Mouse (Mus musculus): ENCODE data around the gene Hipk2. TPM values are rescaled to one million over a fixed set of nuclear protein-coding genes. Genes with fewer than 3 reads are reported as not detected.

The Hipk2 gene
- polyA plus RNA-seq, 1 experiment: 16.9 TPM

GRCm38 (mm10) chr6:38760911-38761706 is 114.9 kb downstream of the Hipk2 start:
- Histone ChIP-seq H3K27ac (ENCODE audit: control insufficient read depth, insufficient read depth, low read length) (no peak overlapping the region), H3K4me3 (ENCODE audit: control insufficient read depth, insufficient read depth, low read length) (no peak overlapping the region), H3K4me1 (replicated peaks; ENCODE audit: control insufficient read depth, insufficient read depth, low read length) (no peaks in the 10 kb centered on the region), H3K36me3 (ENCODE audit: control insufficient read depth, insufficient read depth, low read length) (no peaks in the 10 kb centered on the region), H3K27me3 (ENCODE audit: control insufficient read depth, insufficient read depth, low read length) (no peaks in the 10 kb centered on the region; the same call in 1 of the 2 replicates)
- no peak for TF ChIP-seq POLR2A (IDR thresholded peaks at IDR 0.05; ENCODE audit: control insufficient read depth, extremely low read depth, insufficient read depth, low read length, poor library complexity)
- TF ChIP-seq CTCF (IDR thresholded peaks at IDR 0.05; ENCODE audit: borderline replicate concordance, control insufficient read depth, extremely low read depth, insufficient read depth, low read length, poor library complexity): no peak
- WGBS: 87% methylated on average over 6 of the region's 6 CpGs
- no peak for DNase-seq

- H3K4me3 ChIP-seq (ENCODE audit: control insufficient read depth, insufficient read depth, low read length): no peak overlapping the region
- 87% methylated on average over 6 of the region's 6 CpGs for WGBS
- DNase-seq: no peak
- no peak overlapping the region for H3K27ac ChIP-seq (ENCODE audit: control insufficient read depth, insufficient read depth, low read length)
- no peaks in the 10 kb centered on the region for H3K4me1 ChIP-seq (replicated peaks; ENCODE audit: control insufficient read depth, insufficient read depth, low read length)
- H3K27me3 ChIP-seq (ENCODE audit: control insufficient read depth, insufficient read depth, low read length): no peaks in the 10 kb centered on the region
- TF ChIP-seq CTCF (IDR thresholded peaks at IDR 0.05; ENCODE audit: borderline replicate concordance, control insufficient read depth, extremely low read depth, insufficient read depth, low read length, poor library complexity) (no peak), POLR2A (IDR thresholded peaks at IDR 0.05; ENCODE audit: control insufficient read depth, extremely low read depth, insufficient read depth, low read length, poor library complexity) (no peak)
- H3K36me3 ChIP-seq (ENCODE audit: control insufficient read depth, insufficient read depth, low read length): no peaks in the 10 kb centered on the region
These were observed 115.9 kb downstream of the Hipk2 start for GRCm38 (mm10) chr6:38759922-38760620.

GRCm38 (mm10) chr6:38759186-38759585 is 116.8 kb downstream of the Hipk2 start:
- WGBS: 71% methylated on average over 3 of the region's 3 CpGs

GRCm38 (mm10) chr6:38757597-38757996 is 118.4 kb downstream of the Hipk2 start:
- Histone ChIP-seq H3K27me3 (ENCODE audit: control insufficient read depth, insufficient read depth, low read length) (no peaks in the 10 kb centered on the region), H3K36me3 (ENCODE audit: control insufficient read depth, insufficient read depth, low read length) (no peaks in the 10 kb centered on the region), H3K27ac (ENCODE audit: control insufficient read depth, insufficient read depth, low read length) (no peak overlapping the region), H3K4me3 (ENCODE audit: control insufficient read depth, insufficient read depth, low read length) (no peak overlapping the region), H3K4me1 (replicated peaks; ENCODE audit: control insufficient read depth, insufficient read depth, low read length) (no peaks in the 10 kb centered on the region)
- TF ChIP-seq POLR2A (IDR thresholded peaks at IDR 0.05; ENCODE audit: control insufficient read depth, extremely low read depth, insufficient read depth, low read length, poor library complexity) (no peak), CTCF (IDR thresholded peaks at IDR 0.05; ENCODE audit: borderline replicate concordance, control insufficient read depth, extremely low read depth, insufficient read depth, low read length, poor library complexity) (no peak)
- no peak for DNase-seq
- 99% methylated on average over 2 of the region's 2 CpGs for WGBS

More at GRCm38 (mm10) chr6:38759186-38759585, 116.8 kb downstream of the Hipk2 start:
- H3K4me3 ChIP-seq (ENCODE audit: control insufficient read depth, insufficient read depth, low read length): no peak overlapping the region
- DNase-seq: no peak
- H3K27me3 ChIP-seq (ENCODE audit: control insufficient read depth, insufficient read depth, low read length): no peaks in the 10 kb centered on the region
- H3K36me3 ChIP-seq (ENCODE audit: control insufficient read depth, insufficient read depth, low read length): no peaks in the 10 kb centered on the region
- H3K27ac ChIP-seq (ENCODE audit: control insufficient read depth, insufficient read depth, low read length): no peak overlapping the region
- no peak for TF ChIP-seq CTCF (IDR thresholded peaks at IDR 0.05; ENCODE audit: borderline replicate concordance, control insufficient read depth, extremely low read depth, insufficient read depth, low read length, poor library complexity)
- no peak for TF ChIP-seq POLR2A (IDR thresholded peaks at IDR 0.05; ENCODE audit: control insufficient read depth, extremely low read depth, insufficient read depth, low read length, poor library complexity)
- H3K4me1 ChIP-seq (replicated peaks; ENCODE audit: control insufficient read depth, insufficient read depth, low read length): no peaks in the 10 kb centered on the region

- Histone ChIP-seq H3K27ac (ENCODE audit: control insufficient read depth, insufficient read depth, low read length) (no peak overlapping the region), H3K4me1 (replicated peaks; ENCODE audit: control insufficient read depth, insufficient read depth, low read length) (no peaks in the 10 kb centered on the region), H3K36me3 (ENCODE audit: control insufficient read depth, insufficient read depth, low read length) (no peaks in the 10 kb centered on the region), H3K27me3 (ENCODE audit: control insufficient read depth, insufficient read depth, low read length) (no peaks in the 10 kb centered on the region), H3K4me3 (ENCODE audit: control insufficient read depth, insufficient read depth, low read length) (no peak overlapping the region)
- no peak for TF ChIP-seq CTCF (IDR thresholded peaks at IDR 0.05; ENCODE audit: borderline replicate concordance, control insufficient read depth, extremely low read depth, insufficient read depth, low read length, poor library complexity)
- no peak for TF ChIP-seq POLR2A (IDR thresholded peaks at IDR 0.05; ENCODE audit: control insufficient read depth, extremely low read depth, insufficient read depth, low read length, poor library complexity)
- DNase-seq: no peak
- 95% methylated on average over 4 of the region's 4 CpGs for WGBS
These were observed 119.0 kb downstream of the Hipk2 start for GRCm38 (mm10) chr6:38756968-38757367.

GRCm38 (mm10) chr6:38755961-38756360 is 120.0 kb downstream of the Hipk2 start:
- no peak for DNase-seq
- H3K4me1 ChIP-seq (replicated peaks; ENCODE audit: control insufficient read depth, insufficient read depth, low read length): no peaks in the 10 kb centered on the region
- H3K36me3 ChIP-seq (ENCODE audit: control insufficient read depth, insufficient read depth, low read length): no peaks in the 10 kb centered on the region
- no peak overlapping the region for H3K4me3 ChIP-seq (ENCODE audit: control insufficient read depth, insufficient read depth, low read length)
- H3K27ac ChIP-seq (ENCODE audit: control insufficient read depth, insufficient read depth, low read length): no peak overlapping the region
- TF ChIP-seq POLR2A (IDR thresholded peaks at IDR 0.05; ENCODE audit: control insufficient read depth, extremely low read depth, insufficient read depth, low read length, poor library complexity) (no peak), CTCF (IDR thresholded peaks at IDR 0.05; ENCODE audit: borderline replicate concordance, control insufficient read depth, extremely low read depth, insufficient read depth, low read length, poor library complexity) (no peak)
- no peaks in the 10 kb centered on the region for H3K27me3 ChIP-seq (ENCODE audit: control insufficient read depth, insufficient read depth, low read length)
- 95% methylated on average over 2 of the region's 2 CpGs for WGBS

All from thymus, adult 2 months (tissue).